Mouse (Mus musculus) liver, postnatal 0 days (tissue): ENCODE data around the gene Scn2a. TPM values are rescaled to one million over a fixed set of nuclear protein-coding genes. Genes with fewer than 3 reads are reported as not detected.

Experiments
- ATAC-seq: fragments of 200-750 bp; cut with Nextera tagmentation; 2 replicates; pipeline ENCODE4 v1.8.0; 2017; ENCODE audit warnings: mild to moderate bottlenecking, moderate library complexity
- DNase-seq: peaks from one replicate; pipeline ENCODE4 v3.0.0-alpha.2; 2016
- H3K27ac ChIP-seq: fragments of 300-500 bp; sonication (generic); 2 replicates; pipeline ENCODE4 v1.5.1; 2014; ENCODE audit warnings: antibody characterized with exemption, moderate library complexity, mild to moderate bottlenecking, low read depth
- H3K27me3 ChIP-seq: fragments of 300-500 bp; sonication (generic); 2 replicates; pipeline ENCODE4 v1.6.1; 2014; ENCODE audit warnings: low read length, control low read depth, mixed read lengths; ENCODE audit not compliant: insufficient read depth
- H3K36me3 ChIP-seq: fragments of 300-500 bp; sonication (generic); replicated peaks from 2 replicates; pipeline ENCODE4 v1.6.1; 2014; ENCODE audit warnings: mild to moderate bottlenecking, control low read depth, low read length, moderate library complexity, mixed read lengths; ENCODE audit not compliant: insufficient read depth
- H3K4me1 ChIP-seq: fragments of 300-500 bp; sonication (generic); 2 replicates; pipeline ENCODE4 v1.6.1; 2014; ENCODE audit warnings: antibody characterized with exemption, mild to moderate bottlenecking, control low read depth; ENCODE audit not compliant: insufficient read depth
- H3K4me2 ChIP-seq: fragments of 300-500 bp; sonication (generic); 2 replicates; pipeline ENCODE4 v1.6.1; 2014; ENCODE audit warnings: low read depth, mild to moderate bottlenecking, low read length, moderate library complexity, mixed read lengths
- H3K4me3 ChIP-seq: fragments of 300-500 bp; sonication (generic); 2 replicates; pipeline ENCODE4 v1.5.1; 2014; ENCODE audit warnings: low read depth, low read length
- H3K9ac ChIP-seq: fragments of 300-500 bp; sonication (generic); replicated peaks from 2 replicates; pipeline ENCODE4 v1.6.1; 2014; ENCODE audit warnings: mild to moderate bottlenecking, moderate library complexity
- H3K9me3 ChIP-seq: fragments of 300-500 bp; sonication (generic); 2 replicates; pipeline ENCODE4 v1.6.1; 2016; ENCODE audit warnings: mild to moderate bottlenecking, control low read depth, low read length, mixed read lengths
- CTCF ChIP-seq: sonication (generic); IDR thresholded peaks from 2 replicates; pipeline ENCODE4 v1.5.1; 2016; ENCODE audit warnings: antibody characterized with exemption, low read depth
- EP300 ChIP-seq: IDR thresholded peaks from 2 replicates; pipeline ENCODE4 v1.6.1; 2016; ENCODE audit warnings: antibody characterized with exemption, low read depth, mild to moderate bottlenecking
- whole genome bisulfite sequencing: fragments of 180-500 bp; shearing (Covaris S2); extraction: QIAGEN DNeasy Blood & Tissue Kit; methylation state at CpG from one replicate; pipeline ENCODE4 v1.1.7; 2014; ENCODE audit not compliant: insufficient replicate concordance; 5-methylcytosine and 5-hydroxymethylcytosine counted together
- polyA plus RNA-seq: library from polyadenylated mRNA; unstranded; fragments of >200 nt; fragmentation: Nextera tagmentation; extraction: Ambion mirVana; gene quantifications from 2 replicates; pipeline ENCODE4 v1.2.1, GENCODE M21; 2015

Scn2a gene
- polyA plus RNA-seq, 1 experiment from 2014 or later = 0.02 TPM

- DNase-seq (no peak), ATAC-seq (no peak)
- Histone ChIP-seq H3K4me3 (no peak overlapping the region), H3K9me3 (no peaks in the 10 kb centered on the region), H3K36me3 (no peaks in the 10 kb centered on the region), H3K27ac (no peak overlapping the region), H3K27me3 (no peaks in the 10 kb centered on the region), H3K4me2 (no peak overlapping the region), H3K9ac (no peak overlapping the region), H3K4me1 (no peaks in the 10 kb centered on the region)
- TF ChIP-seq CTCF = no peak
- TF ChIP-seq EP300 = no peak
- 62% methylated on average over 6 of the region's 6 CpGs for WGBS
These were observed 70.0 kb downstream of the Scn2a start for GRCm38 (mm10) chr2:65690456-65691184.

DNA sequence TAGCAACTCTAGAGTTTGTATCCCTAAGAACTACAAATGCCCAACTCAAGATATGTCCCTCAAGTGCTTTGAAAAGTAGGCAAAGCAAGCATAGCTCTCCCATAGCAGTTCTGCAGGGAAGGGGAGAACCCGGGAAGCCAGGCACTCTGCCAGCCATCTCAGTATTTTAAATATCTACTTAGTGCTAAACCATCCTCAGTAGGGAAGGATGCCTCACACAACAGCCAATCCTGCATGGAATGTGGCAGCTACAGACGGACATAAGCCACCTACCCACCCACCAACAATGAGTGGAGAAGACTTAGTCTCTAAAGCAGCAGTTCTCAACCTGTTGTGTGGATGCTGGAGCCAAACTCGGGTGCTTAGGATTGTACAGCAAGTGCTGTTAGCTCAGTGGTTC is 73.9 kb downstream of the Scn2a start:
- Histone ChIP-seq H3K9me3 (no peaks in the 10 kb centered on the region), H3K4me1 (no peaks in the 10 kb centered on the region), H3K27me3 (no peaks in the 10 kb centered on the region), H3K4me2 (no peak overlapping the region), H3K36me3 (no peaks in the 10 kb centered on the region), H3K27ac (no peak overlapping the region), H3K9ac (no peak overlapping the region), H3K4me3 (no peak overlapping the region)
- DNase-seq (no peak), ATAC-seq (no peak)
- TF ChIP-seq CTCF = no peak
- no peak for TF ChIP-seq EP300
- WGBS = 63% methylated on average over 3 of the region's 3 CpGs

DNA sequence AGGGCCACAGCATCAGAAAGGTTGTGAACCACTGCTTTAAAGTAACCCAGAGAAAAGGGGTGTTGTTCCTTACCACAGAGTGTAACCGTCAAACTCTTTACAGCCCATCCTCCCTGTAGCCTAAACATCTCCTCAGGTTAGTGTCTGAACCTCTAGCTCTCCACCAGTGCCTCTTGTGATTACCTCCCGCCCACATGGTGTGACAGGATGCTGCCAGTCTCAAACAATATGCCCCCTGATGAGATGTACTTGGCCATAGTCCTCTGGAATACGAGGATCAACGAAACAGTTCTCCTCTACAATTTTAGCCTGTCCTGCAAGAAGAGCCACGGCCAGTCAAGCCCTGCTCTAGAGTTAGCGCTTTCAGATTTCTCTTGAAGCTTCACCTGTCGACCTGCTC is 74.5 kb downstream of the Scn2a start:
- Histone ChIP-seq H3K9me3 (no peaks in the 10 kb centered on the region), H3K9ac (no peak overlapping the region), H3K27me3 (no peaks in the 10 kb centered on the region), H3K4me2 (no peak overlapping the region), H3K27ac (no peak overlapping the region), H3K4me1 (no peaks in the 10 kb centered on the region), H3K36me3 (no peaks in the 10 kb centered on the region), H3K4me3 (no peak overlapping the region)
- WGBS = 76% methylated on average over 7 of the region's 7 CpGs
- DNase-seq = no peak
- no peak for ATAC-seq
- TF ChIP-seq CTCF (no peak), EP300 (no peak)

- Histone ChIP-seq H3K27ac (no peak overlapping the region), H3K36me3 (no peaks in the 10 kb centered on the region), H3K4me3 (no peak overlapping the region), H3K27me3 (no peaks in the 10 kb centered on the region), H3K9ac (no peak overlapping the region), H3K4me2 (no peak overlapping the region), H3K4me1 (no peaks in the 10 kb centered on the region), H3K9me3 (no peaks in the 10 kb centered on the region)
- no peak for TF ChIP-seq CTCF
- no peak for TF ChIP-seq EP300
- DNase-seq (no peak), ATAC-seq (no peak)
- 73% methylated on average over 1 of the region's 1 CpGs for WGBS
These were observed 79.7 kb downstream of the Scn2a start for GRCm38 (mm10) chr2:65700246-65700645.

GRCm38 (mm10) chr2:65701175-65701574 is 80.6 kb downstream of the Scn2a start:
- Histone ChIP-seq H3K4me3 (no peak overlapping the region), H3K9ac (no peak overlapping the region), H3K27me3 (no peaks in the 10 kb centered on the region), H3K4me1 (no peaks in the 10 kb centered on the region), H3K27ac (no peak overlapping the region), H3K4me2 (no peak overlapping the region), H3K36me3 (no peaks in the 10 kb centered on the region), H3K9me3 (no peaks in the 10 kb centered on the region)
- no peak for TF ChIP-seq CTCF
- TF ChIP-seq EP300 = no peak
- DNase-seq = no peak
- 80% methylated on average over 3 of the region's 3 CpGs for WGBS
- ATAC-seq = no peak

DNA sequence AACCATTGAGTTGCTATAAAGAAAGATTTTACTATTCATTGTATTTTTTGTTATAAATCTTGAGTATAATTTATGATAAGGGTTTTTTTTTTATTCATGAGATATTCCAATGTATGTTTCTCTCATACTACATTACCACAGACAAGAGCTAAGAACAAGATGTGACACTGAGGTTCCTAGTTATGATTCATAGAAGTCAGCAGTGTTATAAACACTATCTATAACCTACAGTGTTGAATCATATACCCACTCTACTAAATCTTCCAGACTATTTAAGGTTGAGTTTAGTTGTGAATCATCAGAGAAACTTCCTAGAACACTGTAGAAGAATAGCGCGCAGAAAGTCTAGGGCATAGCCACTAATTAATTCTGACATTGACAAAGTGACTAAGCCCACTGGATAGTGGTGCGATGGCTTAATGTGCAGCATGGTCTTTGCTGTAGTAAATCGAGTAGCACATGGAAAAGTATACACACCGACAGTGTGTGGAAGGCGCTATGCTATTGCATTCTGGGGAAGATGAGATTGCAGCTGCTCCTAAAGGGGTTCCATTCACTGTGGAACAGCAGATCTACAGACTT is 101.7 kb downstream of the Scn2a start:
- H3K36me3 ChIP-seq = no peaks in the 10 kb centered on the region
- ATAC-seq = no peak
- DNase-seq = no peak
- H3K4me3 ChIP-seq = no peak overlapping the region
- no peaks in the 10 kb centered on the region for H3K9me3 ChIP-seq
- H3K9ac ChIP-seq = no peak overlapping the region
- 83% methylated on average over 6 of the region's 6 CpGs for WGBS
- no peaks in the 10 kb centered on the region for H3K4me1 ChIP-seq
- H3K27me3 ChIP-seq = no peaks in the 10 kb centered on the region
- no peak overlapping the region for H3K27ac ChIP-seq
- TF ChIP-seq EP300 (no peak), CTCF (no peak)
- H3K4me2 ChIP-seq = no peak overlapping the region
